Mouse (Mus musculus) granulocyte monocyte progenitor cell, adult 5-6 weeks (primary cell): ENCODE results near the gene Trappc12. TPM values are rescaled to one million over a fixed set of nuclear protein-coding genes. Genes with fewer than 3 reads are reported as not detected.
"Not testable (repeated sequence)": the region's sequence is repeated elsewhere in the genome, so short reads cannot be mapped to it uniquely, and the experiment has no call there.

Experiments used
- ATAC-seq: replicated peaks from 2 replicates; pipeline ENCODE4 v1.8.0; 2016; ENCODE audit warnings: mild to moderate bottlenecking, moderate TSS enrichment, inconsistent platforms; ENCODE audit not compliant: poor library complexity, severe bottlenecking
- total RNA-seq, 2 experiments: library from RNA; stranded (forward) in 1 of 2; stranded (reverse) in 1 of 2; fragments of 200-712, 200-1000 nt in 1 of 2; fragments of >200 nt in 1 of 2; fragmentation: Nextera tagmentation in 1 of 2; gene quantifications; 2 replicates each; pipeline ENCODE4 v1.2.3; 2014 to 2017

The Trappc12 gene
- total RNA-seq, 2 experiments from 2014 or later, result 41.2 to 46.5 TPM

DNA sequence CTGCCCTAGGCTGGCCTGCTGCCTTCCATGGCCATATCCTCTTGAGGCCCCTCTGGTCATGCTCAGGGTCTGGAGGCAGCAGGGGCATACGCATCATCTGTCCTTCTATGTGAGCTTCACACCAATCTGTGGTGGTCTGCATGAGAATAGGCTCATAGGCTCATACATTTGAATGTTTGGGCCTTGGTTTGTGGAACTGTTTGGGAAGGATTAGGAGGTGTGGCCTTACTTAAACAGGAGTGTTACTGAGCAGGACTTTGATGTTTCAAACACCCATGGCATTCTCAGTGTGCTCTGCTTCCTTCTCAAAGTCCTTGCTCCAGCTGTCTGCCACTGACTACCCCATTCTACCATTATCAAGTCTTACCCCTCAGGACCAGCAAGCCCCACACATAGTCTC lies 16.0 kb downstream of the Trappc12 start:
- no peak for ATAC-seq

GRCm38 (mm10) chr12:28733520-28734245 lies 16.6 kb downstream of the Trappc12 start:
- not testable (repeated sequence) for ATAC-seq

DNA sequence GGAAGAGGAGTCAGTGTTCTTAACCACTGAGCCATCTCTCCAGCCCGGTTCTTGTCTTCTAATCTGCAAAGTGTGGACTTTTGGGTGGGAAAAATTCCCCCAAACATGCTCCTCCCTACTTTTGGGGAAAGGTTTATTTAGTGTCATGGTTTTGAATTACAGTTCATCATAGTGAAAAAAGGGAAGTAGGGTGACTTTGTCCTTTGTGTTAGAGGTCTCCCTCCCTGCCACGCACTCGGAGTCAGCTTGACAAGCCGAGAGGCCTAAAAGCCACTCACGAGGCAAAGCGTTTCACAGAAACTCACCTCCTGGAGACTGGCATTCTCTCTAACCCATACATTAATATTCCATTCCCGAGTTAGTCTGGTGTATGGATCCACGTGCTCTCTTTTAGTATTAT lies 17.6 kb downstream of the Trappc12 start:
- ATAC-seq, result peak; percentile 42; the same call in 1 of the 2 replicates

DNA sequence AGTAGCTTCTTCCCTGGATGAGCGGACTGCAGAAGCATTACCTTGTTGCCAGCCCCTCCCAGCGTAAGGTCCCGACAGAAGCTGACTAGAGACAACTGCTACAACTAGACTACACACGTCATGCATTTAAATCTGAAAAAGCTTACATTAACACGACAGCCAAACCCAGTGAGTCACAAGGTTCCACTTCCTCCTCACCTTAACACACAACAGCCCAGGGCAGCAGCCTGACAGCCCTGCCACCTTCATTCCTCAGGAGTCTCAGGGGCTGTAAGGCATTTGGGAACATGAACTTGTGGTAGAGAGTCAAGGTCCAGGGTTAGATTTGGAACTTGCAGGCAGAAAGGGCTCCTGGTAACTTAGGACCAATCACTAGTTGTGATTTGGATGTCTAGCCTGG lies 23.2 kb downstream of the Trappc12 start:
- peak; percentile 67 for ATAC-seq

- no peak for ATAC-seq
Observed at GRCm38 (mm10) chr12:28726204-28726603, 24.1 kb downstream of the Trappc12 start.

DNA sequence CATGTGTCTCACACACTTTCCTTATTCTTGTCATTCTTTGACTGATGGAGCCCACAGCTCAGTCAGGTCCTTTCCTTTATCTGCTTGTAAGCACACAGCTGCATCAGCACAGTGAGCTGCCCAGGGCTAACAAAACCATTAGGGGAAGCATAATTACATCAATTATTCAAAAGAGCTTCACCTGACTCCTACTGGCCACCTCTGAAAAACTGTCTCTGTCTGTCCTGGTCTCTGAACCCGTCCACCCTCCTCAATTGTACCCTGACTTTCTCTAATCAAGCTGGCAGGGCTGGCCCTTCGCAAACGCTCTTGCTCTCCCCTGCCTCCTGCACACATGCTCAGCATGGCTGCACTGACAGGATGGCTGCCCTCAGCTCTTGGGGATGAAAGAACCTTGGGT lies 25.9 kb downstream of the Trappc12 start:
- no peak for ATAC-seq

GRCm38 (mm10) chr12:28718106-28718505 lies 32.2 kb downstream of the Trappc12 start:
- no peak for ATAC-seq

GRCm38 (mm10) chr12:28717066-28717465 lies 33.2 kb downstream of the Trappc12 start:
- no peak for ATAC-seq

- no peak for ATAC-seq
Observed at GRCm38 (mm10) chr12:28714822-28715632, 35.2 kb downstream of the Trappc12 start.

- ATAC-seq, result no peak
Observed at GRCm38 (mm10) chr12:28710566-28711185, 39.6 kb downstream of the Trappc12 start.

DNA sequence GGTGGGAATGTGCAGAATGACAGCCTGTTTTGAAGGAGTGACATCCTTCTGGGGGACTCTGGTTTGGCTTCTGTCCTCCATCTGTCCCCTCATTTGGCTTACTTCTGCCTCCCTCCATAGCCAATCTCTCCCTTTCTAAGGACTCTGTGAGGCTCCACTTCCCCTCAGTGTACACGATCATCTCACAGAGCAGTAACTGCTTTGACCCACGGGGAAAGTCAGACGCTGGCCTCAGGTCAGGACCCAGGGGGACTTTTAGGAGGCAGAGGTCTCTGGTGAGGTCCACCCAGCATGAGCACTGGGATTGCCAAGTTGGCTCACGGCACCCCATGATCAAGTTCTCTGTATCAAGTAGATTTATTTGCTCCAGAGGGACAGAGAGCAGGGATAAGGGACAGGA lies 42.1 kb downstream of the Trappc12 start:
- no peak for ATAC-seq

GRCm38 (mm10) chr12:28705204-28705603 lies 45.1 kb downstream of the Trappc12 start:
- ATAC-seq, result no peak

- no peak for ATAC-seq
Observed at GRCm38 (mm10) chr12:28704381-28704780, 45.9 kb downstream of the Trappc12 start.

DNA sequence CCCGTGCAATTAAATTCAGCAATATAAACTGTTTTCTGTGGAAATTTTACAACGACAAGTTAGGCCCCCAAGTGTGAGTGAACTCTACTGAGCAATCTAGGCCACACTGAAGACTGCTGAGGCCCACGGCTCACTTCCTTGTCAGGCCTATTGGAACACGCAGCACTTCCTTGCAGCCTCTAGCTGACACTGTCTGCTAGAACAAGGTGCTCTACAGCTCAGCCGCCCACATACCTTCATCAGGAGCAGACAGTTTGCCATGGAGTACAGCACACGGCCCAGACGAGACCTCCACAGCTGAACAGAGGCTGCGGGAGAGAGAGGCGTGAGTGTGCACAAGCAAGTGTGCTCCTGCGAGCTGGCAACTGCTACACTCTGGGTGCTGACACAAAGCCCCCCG lies 49.0 kb downstream of the Trappc12 start:
- no peak for ATAC-seq

GRCm38 (mm10) chr12:28700561-28701025 lies 49.7 kb downstream of the Trappc12 start:
- no peak for ATAC-seq

- no peak for ATAC-seq
Observed at GRCm38 (mm10) chr12:28700101-28700511, 50.2 kb downstream of the Trappc12 start.

GRCm38 (mm10) chr12:28699656-28700055 lies 50.6 kb downstream of the Trappc12 start:
- peak; percentile 75 for ATAC-seq

DNA sequence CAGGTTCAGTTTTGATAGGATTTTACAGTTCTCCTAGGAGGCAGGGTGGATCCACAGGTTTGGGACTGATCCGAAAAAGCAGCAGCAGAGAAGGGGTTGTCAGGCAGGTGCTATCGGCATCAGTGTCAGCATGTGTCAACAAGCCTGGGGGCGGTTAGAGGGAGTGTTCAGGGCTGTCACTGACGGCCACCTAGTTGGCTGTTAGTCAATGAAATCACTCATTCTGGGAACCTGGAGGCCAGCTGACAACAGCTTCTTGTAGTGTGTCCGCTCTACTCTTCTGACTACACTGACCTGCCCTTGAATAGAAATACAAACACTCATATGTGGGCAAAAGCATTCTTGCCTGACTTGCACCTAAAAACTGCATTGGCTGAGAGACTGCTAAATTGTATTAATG lies 51.2 kb downstream of the Trappc12 start:
- ATAC-seq, result no peak

DNA sequence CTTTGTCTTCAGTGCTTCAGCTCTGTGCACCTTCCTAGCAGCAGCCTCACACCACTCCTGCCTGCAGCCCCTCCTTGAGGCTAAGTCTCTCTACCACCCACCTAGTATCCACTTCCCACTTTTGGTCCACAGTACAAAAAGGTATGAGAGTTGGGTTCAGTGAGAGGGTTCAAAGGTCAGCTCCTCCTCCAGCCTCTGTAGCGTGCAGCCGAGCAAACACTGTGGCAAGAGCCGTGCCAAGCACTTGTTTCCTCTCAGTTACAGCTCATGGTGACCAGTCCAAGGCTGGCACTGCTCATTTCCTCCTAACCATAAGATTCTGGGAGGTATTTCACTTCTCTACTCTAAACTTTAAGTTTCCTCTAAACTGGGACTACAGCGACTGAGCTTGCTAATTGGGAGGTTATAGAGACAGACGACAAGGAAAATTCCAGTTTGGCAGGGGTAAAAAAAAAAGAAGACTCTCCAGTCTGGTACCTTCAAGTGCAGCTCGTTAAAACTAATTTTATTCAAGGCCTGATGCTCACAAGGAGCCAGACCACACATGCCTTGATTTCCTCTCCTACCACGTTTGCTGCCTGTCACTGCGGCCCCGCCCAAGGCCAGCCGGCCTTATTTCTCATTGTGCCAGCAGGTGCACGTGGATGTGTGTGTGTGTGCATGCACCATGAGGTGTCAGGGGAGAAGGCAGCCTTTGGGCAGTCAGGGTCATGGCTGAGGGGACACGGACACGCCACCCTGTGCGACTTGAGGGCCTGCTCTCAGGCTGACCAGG lies 52.3 kb downstream of the Trappc12 start:
- ATAC-seq, result peak; percentile 24

- no peak for ATAC-seq
Observed at GRCm38 (mm10) chr12:28694776-28695175, 55.5 kb downstream of the Trappc12 start.
